Mouse (Mus musculus) E14TG2a.4 (cell line): ENCODE data around the gene Mtm1.

Experiments used
- CTCF ChIP-seq: conservative IDR thresholded peaks from 2 replicates; pipeline ENCODE4 v1.5.1; 2014; ENCODE audit warnings: low read length
- NANOG ChIP-seq: IDR thresholded peaks from 2 replicates; pipeline ENCODE4 v1.6.1; 2014; ENCODE audit warnings: borderline replicate concordance, low read length, mixed read lengths
- POU5F1 ChIP-seq: IDR thresholded peaks from 2 replicates; pipeline ENCODE4 v1.6.1; 2014; ENCODE audit warnings: low read length, borderline replicate concordance

GRCm38 (mm10) chrX:71256422-71256821 lies 45.9 kb downstream of the Mtm1 start:
- no peak for TF ChIP-seq CTCF
- no peak for TF ChIP-seq POU5F1
- TF ChIP-seq NANOG, result no peak
